Mouse (Mus musculus) gastrocnemius, postnatal 25 days (tissue): ENCODE data around the gene Neurod1. TPM values are rescaled to one million over a fixed set of nuclear protein-coding genes. Genes with fewer than 3 reads are reported as not detected.

Experiments used
- DNase-seq: peaks from one replicate; pipeline ENCODE4 v3.0.0; 2022
- long read RNA-seq, 2 experiments: library from polyadenylated mRNA; stranded (forward); transcript quantifications; one replicate each; pipeline ENCODE4 v2.0.0; 2021
- total RNA-seq, 2 experiments: library from RNA; stranded (reverse); gene quantifications; 1 replicate in 1 of 2; 2 replicates in 1 of 2; pipeline ENCODE4 v1.2.3; 2021

The Neurod1 gene
- not detected for total RNA-seq
- long read RNA-seq, experiment 1 = 0 reads
- long read RNA-seq, experiment 2 = 0 reads

- DNase-seq = no peak
Observed at GRCm38 (mm10) chr2:79456575-79457349, at the start of gene Neurod1, which contains the start of gene Cerkl. Gene Neurod1 (minus strand): TSS chr2:79456751. Gene Cerkl (minus strand): TSS chr2:79456785.

- peak; percentile 7 for DNase-seq
Observed at GRCm38 (mm10) chr2:79498990-79499755, 42.6 kb upstream of the Neurod1 start.

- DNase-seq = no peak
Observed at GRCm38 (mm10) chr2:79485127-79485526, 28.6 kb upstream of the Neurod1 start.

GRCm38 (mm10) chr2:79482511-79482910 is 26.0 kb upstream of the Neurod1 start:
- DNase-seq = no peak

GRCm38 (mm10) chr2:79462411-79462810 is 5.9 kb upstream of the Neurod1 start:
- DNase-seq = no peak

- DNase-seq = no peak
Observed at GRCm38 (mm10) chr2:79461861-79462260, 5.3 kb upstream of the Neurod1 start.

GRCm38 (mm10) chr2:79460586-79460985 is 4.0 kb upstream of the Neurod1 start:
- no peak for DNase-seq

- DNase-seq = no peak
Observed at GRCm38 (mm10) chr2:79460107-79460506, 3.6 kb upstream of the Neurod1 start.

GRCm38 (mm10) chr2:79459061-79460045 is 2.8 kb upstream of the Neurod1 start:
- no peak for DNase-seq

- no peak for DNase-seq
Observed at GRCm38 (mm10) chr2:79457932-79458331, 1.4 kb upstream of the Neurod1 start.

- no peak for DNase-seq
Observed at GRCm38 (mm10) chr2:79457434-79457833, 883 bp upstream of the Neurod1 start.

- DNase-seq = no peak
Observed at GRCm38 (mm10) chr2:79455646-79456045, 905 bp downstream of the Neurod1 start.

GRCm38 (mm10) chr2:79454786-79455446 is 1.6 kb downstream of the Neurod1 start:
- no peak for DNase-seq

GRCm38 (mm10) chr2:79453901-79454781 is 2.4 kb downstream of the Neurod1 start:
- DNase-seq = peak; percentile 25

- no peak for DNase-seq
Observed at GRCm38 (mm10) chr2:79451438-79451837, 5.1 kb downstream of the Neurod1 start.

GRCm38 (mm10) chr2:79450684-79451394 is 5.7 kb downstream of the Neurod1 start:
- no peak for DNase-seq

GRCm38 (mm10) chr2:79449371-79449770 is 7.2 kb downstream of the Neurod1 start:
- DNase-seq = no peak

GRCm38 (mm10) chr2:79447198-79447597 is 9.4 kb downstream of the Neurod1 start:
- DNase-seq = no peak

- no peak for DNase-seq
Observed at GRCm38 (mm10) chr2:79443861-79444620, 12.5 kb downstream of the Neurod1 start.
